Mouse (Mus musculus) thymus, postnatal 10 days (tissue): ENCODE results near the gene Abl1.
A peak's percentile ranks its signal among the peaks of the same experiment; 100 is the strongest.

Experiments
- DNase-seq, 2 experiments: peaks; one replicate each; pipeline ENCODE4 v3.0.0; 2021; ENCODE audit warnings: low spot score in 2 of 2

Gene Abl1

GRCm38 (mm10) chr2:31683666-31684065 is 4.5 kb upstream of the Abl1 start:
- peak in 1 of 2 experiments; percentile 47 for DNase-seq

- DNase-seq = no peak
These were observed 869 bp downstream of the Abl1 start for GRCm38 (mm10) chr2:31689045-31689444.

GRCm38 (mm10) chr2:31690063-31690462 is 1.9 kb downstream of the Abl1 start:
- no peak for DNase-seq

GRCm38 (mm10) chr2:31698209-31698608 is 10.0 kb downstream of the Abl1 start:
- DNase-seq = no peak

GRCm38 (mm10) chr2:31700545-31701446 is 12.6 kb downstream of the Abl1 start:
- DNase-seq = peak in 1 of 2 experiments; percentile 31

- no peak for DNase-seq
These were observed 15.1 kb downstream of the Abl1 start for GRCm38 (mm10) chr2:31703226-31703625.

GRCm38 (mm10) chr2:31705914-31706313 is 17.7 kb downstream of the Abl1 start:
- no peak for DNase-seq

- no peak for DNase-seq
These were observed 18.4 kb downstream of the Abl1 start for GRCm38 (mm10) chr2:31706531-31706930.

- DNase-seq = no peak
These were observed 24.5 kb downstream of the Abl1 start for GRCm38 (mm10) chr2:31712716-31713115.

- DNase-seq = no peak
These were observed 25.6 kb downstream of the Abl1 start for GRCm38 (mm10) chr2:31713813-31714212.

- no peak for DNase-seq
These were observed 26.6 kb downstream of the Abl1 start for GRCm38 (mm10) chr2:31714780-31715179.

GRCm38 (mm10) chr2:31715985-31716384 is 27.8 kb downstream of the Abl1 start:
- DNase-seq = no peak

GRCm38 (mm10) chr2:31719202-31719880 is 31.2 kb downstream of the Abl1 start:
- DNase-seq = no peak

GRCm38 (mm10) chr2:31719944-31720343 is 31.8 kb downstream of the Abl1 start:
- DNase-seq = no peak

GRCm38 (mm10) chr2:31720783-31721182 is 32.6 kb downstream of the Abl1 start:
- no peak for DNase-seq

GRCm38 (mm10) chr2:31724730-31725490 is 36.7 kb downstream of the Abl1 start:
- no peak for DNase-seq

- no peak for DNase-seq
These were observed 39.6 kb downstream of the Abl1 start for GRCm38 (mm10) chr2:31727576-31728277.

GRCm38 (mm10) chr2:31730640-31731039 is 42.5 kb downstream of the Abl1 start:
- no peak for DNase-seq

- no peak for DNase-seq
These were observed 44.3 kb downstream of the Abl1 start for GRCm38 (mm10) chr2:31732497-31732896.

GRCm38 (mm10) chr2:31733558-31733957 is 45.4 kb downstream of the Abl1 start:
- no peak for DNase-seq

- DNase-seq = no peak
These were observed 50.9 kb downstream of the Abl1 start for GRCm38 (mm10) chr2:31739041-31739440.

GRCm38 (mm10) chr2:31741728-31742127 is 53.6 kb downstream of the Abl1 start:
- no peak for DNase-seq
